ENCODE assay signal across 8 mouse cellular contexts in the genomic region with DNA sequence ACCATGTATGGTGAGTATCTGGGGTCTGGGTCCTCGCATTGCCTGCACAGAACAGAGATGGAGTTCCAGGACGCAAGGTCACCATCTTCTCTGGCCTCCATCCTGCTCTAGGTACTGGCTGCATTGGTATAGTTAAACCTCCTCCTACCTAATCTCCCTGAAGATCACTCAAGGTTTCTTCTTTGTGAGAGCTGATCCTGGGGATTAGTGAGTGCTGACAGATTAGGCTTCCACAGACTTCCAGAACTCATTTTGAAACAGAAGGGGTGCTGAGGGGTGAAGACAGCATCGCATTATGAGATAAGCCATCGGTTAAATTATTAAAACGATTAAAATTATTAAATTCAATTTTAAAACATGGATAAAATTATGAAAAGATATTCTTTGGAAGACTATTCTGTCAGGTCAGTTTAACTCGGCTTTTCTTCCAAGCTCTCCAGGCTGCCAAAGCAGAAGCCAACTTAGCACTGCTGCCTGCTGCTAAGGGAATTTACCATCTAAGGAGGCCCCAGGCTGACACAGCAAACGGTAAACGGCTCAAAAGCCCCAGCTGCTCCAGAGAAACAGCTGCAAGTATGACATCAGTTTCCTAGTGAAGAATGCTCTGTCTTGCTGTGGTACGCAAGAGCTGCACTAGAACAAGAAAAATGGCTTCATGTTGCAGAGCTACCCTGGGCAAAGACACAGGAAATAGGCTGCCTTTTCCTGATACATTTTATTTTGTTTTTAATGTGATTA.
DNase-seq lines count a peak whose midpoint lies in the region; ATAC-seq and TF ChIP-seq lines count a peak whose summit lies in the region.

No protein-coding gene starts in this region.

- peak overlapping the region; percentile 66 for H3K27ac ChIP-seq in lung, embryonic 14.5 days (ENCODE audit: low read depth)
- peak overlapping the region; percentile 66 for H3K27ac ChIP-seq in intestine, embryonic 14.5 days (ENCODE audit: low read depth)

- peak; percentile 97 for ATAC-seq in lung, embryonic 14.5 days (ENCODE audit: insufficient read depth)
- ATAC-seq in intestine, embryonic 14.5 days (replicated peaks; ENCODE audit: low FRiP score, low TSS enrichment, low read depth): peak; percentile 85

- H3K4me3 ChIP-seq in lung, embryonic 14.5 days (ENCODE audit: low read depth, low read length): no peak overlapping the region
- no peak overlapping the region for H3K4me3 ChIP-seq in lung, adult 2 months (replicated peaks; ENCODE audit: extremely low read depth, low read depth, low read length)
- no peak overlapping the region for H3K4me3 ChIP-seq in intestine, embryonic 14.5 days (ENCODE audit: low read depth, low read length)

- TF ChIP-seq POLR2A in lung, adult 2 months (IDR thresholded peaks at IDR 0.05; ENCODE audit: borderline replicate concordance, extremely low read depth, low read depth, low read length): no peak

- 0 out of 2 replicates have a peak, but pooled peaks cover 4% of the 10 kb centered on the region for H3K4me1 ChIP-seq in lung, embryonic 14.5 days (ENCODE audit: insufficient read depth)
- peaks cover 5% of the 10 kb centered on the region; the same call in 1 of the 2 replicates for H3K4me1 ChIP-seq in lung, adult 2 months (ENCODE audit: control insufficient read depth, insufficient read depth, low read length)
- H3K4me1 ChIP-seq in intestine, embryonic 14.5 days (replicated peaks; ENCODE audit: control insufficient read depth, insufficient read depth, low read length): peaks cover 5% of the 10 kb centered on the region; the same call in 1 of the 2 replicates

- 33% methylated on average over 9 of the region's 9 CpGs for WGBS in lung, embryonic 14.5 days
- WGBS in lung, adult 2 months: 42% methylated on average over 9 of the region's 9 CpGs
- 41% methylated on average over 9 of the region's 9 CpGs for WGBS in intestine, embryonic 14.5 days

- no peak for TF ChIP-seq CTCF in lung, embryonic 14.5 days (IDR thresholded peaks at IDR 0.05; ENCODE audit: low read depth)
- no peak for TF ChIP-seq CTCF in lung, adult 2 months (IDR thresholded peaks at IDR 0.05; ENCODE audit: insufficient read depth, low read length)

- no peaks in the 10 kb centered on the region for H3K36me3 ChIP-seq in lung, embryonic 14.5 days (ENCODE audit: insufficient read depth)
- no peaks in the 10 kb centered on the region for H3K36me3 ChIP-seq in intestine, embryonic 14.5 days (ENCODE audit: control insufficient read depth, insufficient read depth, low read length)

- no peaks in the 10 kb centered on the region for H3K27me3 ChIP-seq in lung, embryonic 14.5 days (ENCODE audit: insufficient read depth, low read length)
- no peaks in the 10 kb centered on the region for H3K27me3 ChIP-seq in intestine, embryonic 14.5 days (replicated peaks; ENCODE audit: control insufficient read depth, insufficient read depth, low read length)

- H3K4me2 ChIP-seq in lung, embryonic 14.5 days: no peak overlapping the region
- H3K4me2 ChIP-seq in intestine, embryonic 14.5 days (ENCODE audit: low read length): no peak overlapping the region

- no peaks in the 10 kb centered on the region for H3K9me3 ChIP-seq in lung, embryonic 14.5 days (ENCODE audit: low read depth, low read length)
- H3K9me3 ChIP-seq in intestine, embryonic 14.5 days (ENCODE audit: control insufficient read depth, low read length): no peaks in the 10 kb centered on the region

- no peak overlapping the region for H3K9ac ChIP-seq in lung, embryonic 14.5 days
- no peak overlapping the region for H3K9ac ChIP-seq in intestine, embryonic 14.5 days (ENCODE audit: low read length)

- DNase-seq in lung, embryonic 14.5 days: peak; percentile 90
- no peak for DNase-seq in lung, adult 2 months
- DNase-seq in forelimb bud, embryonic 11.5 days (ENCODE audit: low read depth, low spot score): peak; percentile 50
- DNase-seq in intestine, embryonic 14.5 days (ENCODE audit: low spot score): peak; percentile 64
- peak; percentile 61 for DNase-seq in mesoderm, embryonic 11.5 days (ENCODE audit: low read depth, low spot score)
- peak; percentile 73 for DNase-seq in telencephalon, adult 2 months (ENCODE audit: low read depth, low spot score)
- DNase-seq in urinary bladder, postnatal 4 days (ENCODE audit: low spot score in 2 of 2): no peak
- no peak for DNase-seq in ovary, postnatal 36 days (ENCODE audit: low spot score)

Comparison
In these comparisons a context has a peak if more than half of its experiments do, and no peak if none do; other contexts are left out.
1. DNase-seq: peak in lung, embryonic 14.5 days (single experiment), forelimb bud, embryonic 11.5 days (single experiment), intestine, embryonic 14.5 days (single experiment), mesoderm, embryonic 11.5 days (single experiment) and telencephalon, adult 2 months (single experiment); none in lung, adult 2 months (single experiment), urinary bladder, postnatal 4 days (0 of 2) and ovary, postnatal 36 days (single experiment).